Mouse (Mus musculus): Measurements from ENCODE around the gene H2afx. TPM values are rescaled to one million over a fixed set of nuclear protein-coding genes. Genes with fewer than 3 reads are reported as not detected.
A peak's percentile ranks its signal among the peaks of the same experiment; 100 is the strongest.
"Not testable (repeated sequence)": the region's sequence is repeated elsewhere in the genome, so short reads cannot be mapped to it uniquely, and the experiment has no call there.

Gene H2afx
- 112 and 124 TPM in 2 replicates for polyA plus RNA-seq (2015; fragmentation: Nextera tagmentation; extraction: Ambion mirVana)

DNA sequence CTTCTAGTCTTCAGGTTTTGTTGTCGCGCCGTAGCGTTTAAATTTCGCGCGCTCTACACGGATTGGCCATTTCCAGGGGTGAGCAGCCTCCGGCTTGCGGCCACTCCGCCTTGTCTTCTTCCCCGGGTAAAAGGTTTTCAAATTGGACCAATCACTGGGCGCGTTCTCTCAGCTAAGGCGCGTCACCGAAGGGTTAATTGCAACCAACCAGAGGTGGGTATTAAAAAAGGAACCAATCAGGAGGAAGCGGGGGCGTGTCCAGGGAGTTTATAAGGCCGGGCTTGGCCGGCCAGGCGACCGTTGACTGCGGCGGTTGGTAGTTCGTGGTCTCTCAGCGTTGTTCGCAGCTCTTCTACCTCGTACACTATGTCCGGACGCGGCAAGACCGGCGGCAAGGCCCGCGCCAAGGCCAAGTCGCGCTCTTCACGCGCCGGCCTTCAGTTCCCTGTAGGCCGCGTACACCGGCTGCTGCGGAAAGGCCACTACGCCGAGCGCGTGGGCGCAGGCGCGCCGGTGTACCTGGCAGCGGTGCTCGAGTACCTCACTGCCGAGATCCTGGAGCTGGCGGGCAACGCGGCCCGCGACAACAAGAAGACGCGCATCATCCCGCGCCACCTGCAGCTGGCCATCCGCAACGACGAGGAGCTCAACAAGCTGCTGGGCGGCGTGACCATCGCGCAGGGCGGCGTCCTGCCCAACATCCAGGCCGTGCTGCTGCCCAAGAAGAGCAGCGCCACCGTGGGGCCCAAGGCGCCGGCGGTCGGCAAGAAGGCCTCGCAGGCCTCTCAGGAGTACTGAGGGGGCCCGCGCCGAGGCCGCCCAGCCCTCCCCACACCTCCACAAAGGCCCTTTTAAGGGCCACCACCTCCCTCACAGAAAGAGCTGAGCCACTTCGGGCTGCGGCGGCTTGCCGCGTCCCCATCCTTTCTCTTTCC is at the start of gene H2afx:
Gene H2afx, plus strand, starts transcription at position 299 of the 935 bp plus-strand sequence.
- H3K27ac ChIP-seq (ENCODE audit: low read length) = peak within 1 kb of the TSS; percentile 94
- H3K36me3 ChIP-seq (ENCODE audit: control insufficient read depth, insufficient read depth, low read length) = peaks cover 15% of the 10 kb centered on the region
- peak; percentile 95 for ATAC-seq
- peak within 1 kb of the TSS; percentile 96 for H3K4me2 ChIP-seq (ENCODE audit: low read length)
- H3K9ac ChIP-seq (ENCODE audit: low read depth, low read length) = peak within 1 kb of the TSS; percentile 84
- H3K9me3 ChIP-seq (replicated peaks; ENCODE audit: control insufficient read depth, low read length, poor library complexity, severe bottlenecking) = no peaks in the 10 kb centered on the region
- WGBS = under 1% methylated on average over 86 of the region's 91 CpGs
- H3K4me3 ChIP-seq (ENCODE audit: low read depth, low read length) = peak within 1 kb of the TSS; percentile 91
- H3K4me1 ChIP-seq (ENCODE audit: control insufficient read depth, insufficient read depth, low read length) = peaks cover 18% of the 10 kb centered on the region
- no peaks in the 10 kb centered on the region for H3K27me3 ChIP-seq (ENCODE audit: control insufficient read depth, insufficient read depth, low read depth, low read length)

DNA sequence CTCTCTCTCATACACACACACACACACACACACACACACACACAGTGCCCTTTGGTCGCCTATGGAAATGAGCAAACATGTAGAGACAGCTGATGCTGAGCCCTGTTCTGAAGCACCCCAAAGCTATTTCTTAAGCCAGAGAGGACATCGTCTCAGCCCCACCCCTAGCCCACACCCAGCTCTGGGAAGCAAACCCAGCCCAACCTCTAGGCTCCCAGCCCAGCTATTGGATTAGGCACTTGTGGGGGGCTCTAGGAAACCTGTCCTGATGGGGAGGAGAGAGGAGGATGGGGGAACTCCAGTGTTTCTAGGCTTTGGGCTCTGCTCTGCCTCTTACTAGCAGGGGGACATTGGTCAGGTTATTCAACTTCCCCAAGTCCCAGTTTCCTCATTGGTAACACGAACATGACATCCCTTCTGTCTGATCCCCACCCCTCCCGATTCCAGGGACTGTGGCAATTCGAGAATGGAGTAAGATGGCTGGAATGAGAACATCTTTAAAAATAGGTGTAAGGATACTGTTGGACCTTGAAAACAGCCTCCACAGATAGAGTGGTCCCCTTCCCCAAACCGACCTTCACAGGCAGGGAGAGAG is 48.1 kb upstream of the H2afx start:
- peaks cover 9% of the 10 kb centered on the region for H3K36me3 ChIP-seq (ENCODE audit: control insufficient read depth, insufficient read depth, low read length)
- H3K9me3 ChIP-seq (replicated peaks; ENCODE audit: control insufficient read depth, low read length, poor library complexity, severe bottlenecking) = no peaks in the 10 kb centered on the region
- peak overlapping the region; percentile 98 for H3K9ac ChIP-seq (ENCODE audit: low read depth, low read length)
- 3% methylated on average over 6 of the region's 6 CpGs for WGBS
- H3K4me1 ChIP-seq (ENCODE audit: control insufficient read depth, insufficient read depth, low read length) = peaks cover 28% of the 10 kb centered on the region
- H3K4me3 ChIP-seq (ENCODE audit: low read depth, low read length) = peak overlapping the region; percentile 95
- 0 out of 2 replicates have a peak overlapping the region, but pooled peaks have one; percentile 33 for H3K27ac ChIP-seq (ENCODE audit: low read length)
- H3K27me3 ChIP-seq (ENCODE audit: control insufficient read depth, insufficient read depth, low read depth, low read length) = no peaks in the 10 kb centered on the region
- H3K4me2 ChIP-seq (ENCODE audit: low read length) = peak overlapping the region; percentile 97
- ATAC-seq = no peak

DNA sequence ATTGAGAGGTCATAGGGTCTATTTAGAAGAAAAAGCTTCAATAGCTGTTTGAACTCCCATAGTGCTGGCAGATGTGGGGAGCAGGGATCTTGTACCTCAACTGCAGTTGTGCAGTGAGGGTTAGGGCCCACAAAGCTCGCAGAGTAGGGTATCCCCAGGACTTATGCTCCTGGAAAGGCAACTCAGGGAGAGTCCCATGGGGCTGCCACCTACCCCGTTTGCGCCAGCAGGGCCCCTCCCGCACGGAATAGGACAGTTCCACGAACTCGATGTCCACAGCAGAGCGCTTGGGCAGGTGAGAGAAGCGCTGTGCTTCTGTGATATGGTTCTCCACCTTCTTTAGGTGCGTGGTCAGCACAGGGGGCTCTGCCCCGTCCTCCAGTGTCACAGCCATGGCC is 47.5 kb upstream of the H2afx start:
- ATAC-seq = no peak; the same call in 1 of the 2 replicates
- Histone ChIP-seq H3K4me3 (ENCODE audit: low read depth, low read length) (peak overlapping the region; percentile 95), H3K4me1 (ENCODE audit: control insufficient read depth, insufficient read depth, low read length) (peaks cover 28% of the 10 kb centered on the region), H3K4me2 (ENCODE audit: low read length) (peak overlapping the region; percentile 97), H3K9me3 (replicated peaks; ENCODE audit: control insufficient read depth, low read length, poor library complexity, severe bottlenecking) (no peaks in the 10 kb centered on the region), H3K36me3 (ENCODE audit: control insufficient read depth, insufficient read depth, low read length) (peaks cover 6% of the 10 kb centered on the region; the same call in 1 of the 2 replicates), H3K27ac (ENCODE audit: low read length) (peak overlapping the region; percentile 87), H3K27me3 (ENCODE audit: control insufficient read depth, insufficient read depth, low read depth, low read length) (no peaks in the 10 kb centered on the region), H3K9ac (ENCODE audit: low read depth, low read length) (peak overlapping the region; percentile 98)
- 8% methylated on average over 11 of the region's 11 CpGs for WGBS

DNA sequence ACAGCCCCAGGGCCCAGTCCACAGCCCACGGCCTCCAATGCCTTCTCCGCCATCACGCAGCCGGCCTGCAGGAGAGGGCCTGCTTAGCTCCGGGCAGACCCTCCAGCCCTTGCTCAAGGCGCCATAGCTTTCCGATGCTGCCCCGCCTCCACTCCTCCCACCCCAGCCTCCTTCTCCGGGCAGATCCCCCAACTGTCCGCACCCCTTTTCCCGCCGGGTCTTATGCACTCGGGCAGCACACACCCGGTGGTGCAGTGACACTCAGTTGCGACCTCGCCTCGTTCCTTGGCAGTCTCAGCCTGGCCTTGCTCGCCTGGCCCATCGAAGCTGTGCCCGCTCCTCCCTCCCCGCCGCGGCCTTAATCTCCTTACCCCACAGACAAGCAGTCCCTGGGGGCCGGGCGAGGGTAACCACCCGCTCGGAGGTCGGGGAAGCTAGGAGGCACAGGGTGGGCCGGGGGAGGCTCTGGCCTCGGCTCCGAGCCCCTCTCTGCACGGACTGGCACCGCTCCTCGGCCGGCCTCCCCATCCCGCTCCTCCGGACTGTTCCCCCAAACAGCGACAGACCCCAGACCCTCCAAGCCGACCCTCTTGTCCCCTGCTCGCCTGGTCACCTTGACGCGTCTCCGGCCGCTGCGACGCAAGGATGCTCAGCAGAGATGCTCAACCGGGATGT is 47.0 kb upstream of the H2afx start:
- Histone ChIP-seq H3K27ac (ENCODE audit: low read length) (peak overlapping the region; percentile 87), H3K4me3 (ENCODE audit: low read depth, low read length) (peak overlapping the region; percentile 95), H3K4me1 (ENCODE audit: control insufficient read depth, insufficient read depth, low read length) (peaks cover 28% of the 10 kb centered on the region), H3K9me3 (replicated peaks; ENCODE audit: control insufficient read depth, low read length, poor library complexity, severe bottlenecking) (no peaks in the 10 kb centered on the region), H3K4me2 (ENCODE audit: low read length) (peak overlapping the region; percentile 97), H3K27me3 (ENCODE audit: control insufficient read depth, insufficient read depth, low read depth, low read length) (no peaks in the 10 kb centered on the region), H3K36me3 (ENCODE audit: control insufficient read depth, insufficient read depth, low read length) (peaks cover 6% of the 10 kb centered on the region; the same call in 1 of the 2 replicates), H3K9ac (ENCODE audit: low read depth, low read length) (peak overlapping the region; percentile 98)
- peak; percentile 59 for ATAC-seq
- under 1% methylated on average over 47 of the region's 47 CpGs for WGBS

DNA sequence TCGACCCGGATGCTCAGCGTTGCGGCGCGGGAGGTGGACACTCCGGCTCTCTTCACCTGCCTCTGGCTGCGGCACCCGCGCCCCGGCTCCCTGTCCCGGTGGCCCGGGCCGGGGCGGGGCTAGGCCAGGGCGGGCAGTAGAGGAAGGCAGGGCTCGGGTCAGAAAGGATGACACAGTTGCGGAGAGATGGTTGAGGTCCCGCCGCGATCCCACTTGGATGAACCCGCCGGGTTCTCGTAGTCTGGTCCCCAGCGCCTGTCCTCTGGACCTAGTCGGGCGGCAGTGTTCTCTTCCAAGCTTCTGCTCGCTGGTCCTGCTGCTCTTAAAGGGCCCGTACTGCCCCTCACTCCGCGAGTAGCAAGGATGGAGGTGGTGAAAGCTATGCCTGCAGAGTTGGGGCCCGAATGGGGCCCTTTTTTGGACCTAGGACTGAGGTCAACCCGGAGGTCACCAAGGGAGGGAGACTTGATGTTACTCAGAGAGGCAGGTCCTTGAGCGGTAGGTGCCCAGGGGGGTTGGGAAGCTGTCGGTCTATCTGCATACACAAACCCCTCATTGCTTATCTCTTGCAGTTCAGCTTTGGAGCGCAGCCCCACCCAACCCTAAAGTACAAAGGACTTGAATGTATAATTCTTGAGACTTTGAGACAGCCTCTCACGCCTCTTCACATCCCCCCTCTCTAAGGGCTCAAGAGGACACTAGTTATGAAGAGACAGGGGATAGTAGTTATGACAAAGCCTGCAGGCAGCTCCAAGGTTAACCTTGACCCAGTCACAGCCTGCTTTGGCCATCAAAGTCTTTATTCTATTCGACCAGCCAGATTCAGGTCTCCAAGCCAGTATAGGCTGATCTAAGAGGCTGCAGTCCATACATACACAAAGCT is 46.2 kb upstream of the H2afx start, which contains the start of gene Abcg4:
Gene Abcg4, minus strand, starts transcription at position 540 of the 883 bp plus-strand sequence.
- Histone ChIP-seq H3K4me3 (ENCODE audit: low read depth, low read length) (peak within 1 kb of the TSS; percentile 95), H3K9me3 (replicated peaks; ENCODE audit: control insufficient read depth, low read length, poor library complexity, severe bottlenecking) (no peaks in the 10 kb centered on the region), H3K4me2 (ENCODE audit: low read length) (peak within 1 kb of the TSS; percentile 97), H3K9ac (ENCODE audit: low read depth, low read length) (peak within 1 kb of the TSS; percentile 98), H3K27me3 (ENCODE audit: control insufficient read depth, insufficient read depth, low read depth, low read length) (no peaks in the 10 kb centered on the region), H3K36me3 (ENCODE audit: control insufficient read depth, insufficient read depth, low read length) (peaks cover 6% of the 10 kb centered on the region), H3K27ac (ENCODE audit: low read length) (peak within 1 kb of the TSS; percentile 87), H3K4me1 (ENCODE audit: control insufficient read depth, insufficient read depth, low read length) (peaks cover 28% of the 10 kb centered on the region)
- ATAC-seq = peak; percentile 70
- WGBS = under 1% methylated on average over 38 of the region's 38 CpGs

DNA sequence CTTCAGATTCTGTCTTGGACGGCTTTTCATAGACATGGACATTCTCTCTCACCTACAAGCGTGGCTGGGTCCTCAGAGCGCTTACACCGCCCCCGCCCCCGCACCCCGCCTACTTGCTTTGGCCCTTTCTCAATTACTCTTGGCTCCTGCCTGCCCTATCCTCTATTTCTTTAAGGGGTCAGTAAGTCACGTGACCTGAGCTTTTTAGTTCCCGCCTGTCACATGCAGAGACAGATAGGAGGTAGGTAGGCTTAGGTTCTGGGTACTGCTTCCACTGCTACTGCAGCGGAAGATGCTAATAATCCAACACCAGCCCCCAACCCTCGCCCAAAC is 45.6 kb upstream of the H2afx start:
- Histone ChIP-seq H3K4me1 (ENCODE audit: control insufficient read depth, insufficient read depth, low read length) (peaks cover 28% of the 10 kb centered on the region), H3K27ac (ENCODE audit: low read length) (peak overlapping the region; percentile 87), H3K9ac (ENCODE audit: low read depth, low read length) (peak overlapping the region; percentile 98), H3K9me3 (replicated peaks; ENCODE audit: control insufficient read depth, low read length, poor library complexity, severe bottlenecking) (no peaks in the 10 kb centered on the region), H3K27me3 (ENCODE audit: control insufficient read depth, insufficient read depth, low read depth, low read length) (no peaks in the 10 kb centered on the region), H3K36me3 (ENCODE audit: control insufficient read depth, insufficient read depth, low read length) (peaks cover 6% of the 10 kb centered on the region), H3K4me2 (ENCODE audit: low read length) (peak overlapping the region; percentile 97), H3K4me3 (ENCODE audit: low read depth, low read length) (peak overlapping the region; percentile 95)
- no peak for ATAC-seq
- 5% methylated on average over 11 of the region's 11 CpGs for WGBS

DNA sequence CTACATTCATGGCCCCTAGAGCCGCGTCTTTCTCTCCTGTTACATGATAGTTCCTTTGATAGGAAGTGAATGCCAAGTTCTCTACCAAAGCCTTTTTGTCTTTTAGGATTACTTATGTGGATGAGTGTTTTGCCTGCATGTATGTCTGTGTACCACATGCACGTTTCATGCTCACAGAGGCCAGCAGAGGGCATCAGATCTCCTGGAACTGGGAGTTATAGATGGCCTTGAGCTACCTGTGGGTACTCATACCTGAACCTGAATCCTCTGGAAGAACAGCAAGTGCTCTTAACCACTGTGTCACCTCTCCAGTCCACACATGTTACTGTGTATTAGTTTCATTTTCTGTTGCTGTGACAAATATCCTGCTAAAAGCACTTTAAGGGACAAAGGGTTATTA is 42.0 kb upstream of the H2afx start:
- H3K9me3 ChIP-seq (replicated peaks; ENCODE audit: control insufficient read depth, low read length, poor library complexity, severe bottlenecking) = no peaks in the 10 kb centered on the region
- H3K27ac ChIP-seq (ENCODE audit: low read length) = no peak overlapping the region
- no peak for ATAC-seq
- H3K4me1 ChIP-seq (ENCODE audit: control insufficient read depth, insufficient read depth, low read length) = peaks cover 11% of the 10 kb centered on the region
- peaks cover 30% of the 10 kb centered on the region for H3K36me3 ChIP-seq (ENCODE audit: control insufficient read depth, insufficient read depth, low read length)
- H3K4me2 ChIP-seq (ENCODE audit: low read length) = no peak overlapping the region
- WGBS = 63% methylated on average over 3 of the region's 3 CpGs
- no peaks in the 10 kb centered on the region for H3K27me3 ChIP-seq (ENCODE audit: control insufficient read depth, insufficient read depth, low read depth, low read length)
- H3K4me3 ChIP-seq (ENCODE audit: low read depth, low read length) = no peak overlapping the region
- H3K9ac ChIP-seq (ENCODE audit: low read depth, low read length) = no peak overlapping the region

DNA sequence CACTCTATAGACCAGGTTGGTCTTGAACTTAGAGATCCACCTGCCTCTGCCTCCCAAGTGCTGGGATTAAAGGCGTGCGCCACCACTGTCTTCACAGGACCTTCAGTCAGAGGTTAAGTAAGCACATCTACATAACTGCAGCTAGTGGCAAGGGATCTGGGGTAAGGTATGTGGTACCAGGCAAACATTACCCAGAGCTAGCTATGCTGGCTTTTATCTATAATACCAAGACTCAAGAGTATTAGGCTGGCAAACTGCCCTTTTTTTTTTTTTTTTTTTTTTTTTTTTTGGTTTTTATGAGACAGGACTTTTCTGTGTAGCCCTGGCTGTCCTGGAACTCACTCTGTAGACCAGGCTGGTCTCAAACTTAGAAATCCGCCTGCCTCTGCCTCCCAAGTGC is 34.5 kb upstream of the H2afx start:
- H3K4me3 ChIP-seq (ENCODE audit: low read depth, low read length); H3K27ac ChIP-seq (ENCODE audit: low read length); H3K4me2 ChIP-seq (ENCODE audit: low read length); H3K9me3 ChIP-seq (replicated peaks; ENCODE audit: control insufficient read depth, low read length, poor library complexity, severe bottlenecking); H3K9ac ChIP-seq (ENCODE audit: low read depth, low read length); H3K27me3 ChIP-seq (ENCODE audit: control insufficient read depth, insufficient read depth, low read depth, low read length); ATAC-seq: not testable (repeated sequence)
- Histone ChIP-seq H3K36me3 (ENCODE audit: control insufficient read depth, insufficient read depth, low read length) (peaks cover 48% of the 10 kb centered on the region), H3K4me1 (ENCODE audit: control insufficient read depth, insufficient read depth, low read length) (peaks cover 13% of the 10 kb centered on the region)
- 99% methylated on average over 3 of the region's 3 CpGs for WGBS

All from midbrain, embryonic 16.5 days (tissue).